Mouse (Mus musculus): ENCODE measurements at regions not wholly inside any gene's neighbourhood (a gene's known extent, or its start where the extent isn't known, plus 50 kb on each side); places are given as distances from the start of the nearest gene placed in this dataset.

- Histone ChIP-seq H3K27ac (ENCODE audit: insufficient read depth, low read length) (no peak overlapping the region), H3K9ac (ENCODE audit: low read depth, poor library complexity, severe bottlenecking) (no peak overlapping the region), H3K9me3 (replicated peaks; ENCODE audit: control insufficient read depth, insufficient read depth, low read length, poor library complexity, severe bottlenecking) (no peaks in the 10 kb centered on the region), H3K4me3 (ENCODE audit: low read depth, low read length) (no peak overlapping the region), H3K36me3 (ENCODE audit: control insufficient read depth, insufficient read depth, low read length, poor library complexity, severe bottlenecking) (no peaks in the 10 kb centered on the region), H3K4me1 (ENCODE audit: control insufficient read depth, insufficient read depth, low read length) (no peaks in the 10 kb centered on the region), H3K27me3 (ENCODE audit: control insufficient read depth, insufficient read depth, low read length, poor library complexity, severe bottlenecking) (no peaks in the 10 kb centered on the region)
- TF ChIP-seq POLR2A (IDR thresholded peaks at IDR 0.05; ENCODE audit: insufficient read depth, low read length) (no peak), CTCF (IDR thresholded peaks at IDR 0.05; ENCODE audit: low read depth, low read length) (no peak), EP300 (IDR thresholded peaks at IDR 0.05; ENCODE audit: insufficient read depth, low read depth, low read length) (no peak)
These were observed 130.3 kb downstream of the Barhl2 start for GRCm38 (mm10) chr5:106327592-106328150.

- Histone ChIP-seq H3K27ac (ENCODE audit: insufficient read depth, low read length) (no peak overlapping the region), H3K27me3 (ENCODE audit: control insufficient read depth, insufficient read depth, low read length, poor library complexity, severe bottlenecking) (no peaks in the 10 kb centered on the region), H3K9ac (ENCODE audit: low read depth, poor library complexity, severe bottlenecking) (no peak overlapping the region)
These were observed 135.3 kb downstream of the Barhl2 start for GRCm38 (mm10) chr5:106322574-106323215.

GRCm38 (mm10) chr5:106321426-106321825, 136.5 kb downstream of the Barhl2 start:
- no peak for TF ChIP-seq POLR2A (IDR thresholded peaks at IDR 0.05; ENCODE audit: insufficient read depth, low read length)
- TF ChIP-seq EP300 (IDR thresholded peaks at IDR 0.05; ENCODE audit: insufficient read depth, low read depth, low read length) = no peak
- TF ChIP-seq CTCF (IDR thresholded peaks at IDR 0.05; ENCODE audit: low read depth, low read length) = no peak

More at GRCm38 (mm10) chr5:106322574-106323215, 135.3 kb downstream of the Barhl2 start:
- H3K9me3 ChIP-seq (replicated peaks; ENCODE audit: control insufficient read depth, insufficient read depth, low read length, poor library complexity, severe bottlenecking) = no peaks in the 10 kb centered on the region
- TF ChIP-seq POLR2A (IDR thresholded peaks at IDR 0.05; ENCODE audit: insufficient read depth, low read length) (no peak), EP300 (IDR thresholded peaks at IDR 0.05; ENCODE audit: insufficient read depth, low read depth, low read length) (no peak)
- no peak overlapping the region for H3K4me3 ChIP-seq (ENCODE audit: low read depth, low read length)
- H3K4me1 ChIP-seq (ENCODE audit: control insufficient read depth, insufficient read depth, low read length) = no peaks in the 10 kb centered on the region
- H3K36me3 ChIP-seq (ENCODE audit: control insufficient read depth, insufficient read depth, low read length, poor library complexity, severe bottlenecking) = no peaks in the 10 kb centered on the region

GRCm38 (mm10) chr5:106321023-106321422, 136.9 kb downstream of the Barhl2 start:
- H3K4me1 ChIP-seq (ENCODE audit: control insufficient read depth, insufficient read depth, low read length) = no peaks in the 10 kb centered on the region
- H3K9me3 ChIP-seq (replicated peaks; ENCODE audit: control insufficient read depth, insufficient read depth, low read length, poor library complexity, severe bottlenecking) = no peaks in the 10 kb centered on the region
- H3K27ac ChIP-seq (ENCODE audit: insufficient read depth, low read length) = no peak overlapping the region
- no peaks in the 10 kb centered on the region for H3K36me3 ChIP-seq (ENCODE audit: control insufficient read depth, insufficient read depth, low read length, poor library complexity, severe bottlenecking)
- TF ChIP-seq EP300 (IDR thresholded peaks at IDR 0.05; ENCODE audit: insufficient read depth, low read depth, low read length) = no peak
- TF ChIP-seq POLR2A (IDR thresholded peaks at IDR 0.05; ENCODE audit: insufficient read depth, low read length) = no peak
- no peak for TF ChIP-seq CTCF (IDR thresholded peaks at IDR 0.05; ENCODE audit: low read depth, low read length)
- H3K4me3 ChIP-seq (ENCODE audit: low read depth, low read length) = no peak overlapping the region
- H3K27me3 ChIP-seq (ENCODE audit: control insufficient read depth, insufficient read depth, low read length, poor library complexity, severe bottlenecking) = no peaks in the 10 kb centered on the region
- no peak overlapping the region for H3K9ac ChIP-seq (ENCODE audit: low read depth, poor library complexity, severe bottlenecking)

More at GRCm38 (mm10) chr5:106321426-106321825, 136.5 kb downstream of the Barhl2 start:
- Histone ChIP-seq H3K27ac (ENCODE audit: insufficient read depth, low read length) (no peak overlapping the region), H3K9ac (ENCODE audit: low read depth, poor library complexity, severe bottlenecking) (no peak overlapping the region), H3K27me3 (ENCODE audit: control insufficient read depth, insufficient read depth, low read length, poor library complexity, severe bottlenecking) (no peaks in the 10 kb centered on the region), H3K4me1 (ENCODE audit: control insufficient read depth, insufficient read depth, low read length) (no peaks in the 10 kb centered on the region), H3K9me3 (replicated peaks; ENCODE audit: control insufficient read depth, insufficient read depth, low read length, poor library complexity, severe bottlenecking) (no peaks in the 10 kb centered on the region), H3K36me3 (ENCODE audit: control insufficient read depth, insufficient read depth, low read length, poor library complexity, severe bottlenecking) (no peaks in the 10 kb centered on the region), H3K4me3 (ENCODE audit: low read depth, low read length) (no peak overlapping the region)

- no peaks in the 10 kb centered on the region for H3K4me1 ChIP-seq (ENCODE audit: control insufficient read depth, insufficient read depth, low read length)
- no peak overlapping the region for H3K4me3 ChIP-seq (ENCODE audit: low read depth, low read length)
- no peaks in the 10 kb centered on the region for H3K9me3 ChIP-seq (replicated peaks; ENCODE audit: control insufficient read depth, insufficient read depth, low read length, poor library complexity, severe bottlenecking)
- H3K27ac ChIP-seq (ENCODE audit: insufficient read depth, low read length) = no peak overlapping the region
- no peaks in the 10 kb centered on the region for H3K27me3 ChIP-seq (ENCODE audit: control insufficient read depth, insufficient read depth, low read length, poor library complexity, severe bottlenecking)
- no peak overlapping the region for H3K9ac ChIP-seq (ENCODE audit: low read depth, poor library complexity, severe bottlenecking)
- TF ChIP-seq EP300 (IDR thresholded peaks at IDR 0.05; ENCODE audit: insufficient read depth, low read depth, low read length) (no peak), POLR2A (IDR thresholded peaks at IDR 0.05; ENCODE audit: insufficient read depth, low read length) (no peak), CTCF (IDR thresholded peaks at IDR 0.05; ENCODE audit: low read depth, low read length) (no peak)
- H3K36me3 ChIP-seq (ENCODE audit: control insufficient read depth, insufficient read depth, low read length, poor library complexity, severe bottlenecking) = no peaks in the 10 kb centered on the region
These were observed 137.9 kb downstream of the Barhl2 start for GRCm38 (mm10) chr5:106320039-106320438.

GRCm38 (mm10) chr5:106318246-106318645, 139.7 kb downstream of the Barhl2 start:
- H3K9me3 ChIP-seq (replicated peaks; ENCODE audit: control insufficient read depth, insufficient read depth, low read length, poor library complexity, severe bottlenecking) = no peaks in the 10 kb centered on the region
- no peak overlapping the region for H3K9ac ChIP-seq (ENCODE audit: low read depth, poor library complexity, severe bottlenecking)
- TF ChIP-seq EP300 (IDR thresholded peaks at IDR 0.05; ENCODE audit: insufficient read depth, low read depth, low read length) = no peak
- TF ChIP-seq CTCF (IDR thresholded peaks at IDR 0.05; ENCODE audit: low read depth, low read length) = no peak
- no peak for TF ChIP-seq POLR2A (IDR thresholded peaks at IDR 0.05; ENCODE audit: insufficient read depth, low read length)
- no peaks in the 10 kb centered on the region for H3K4me1 ChIP-seq (ENCODE audit: control insufficient read depth, insufficient read depth, low read length)
- H3K4me3 ChIP-seq (ENCODE audit: low read depth, low read length) = no peak overlapping the region
- H3K27me3 ChIP-seq (ENCODE audit: control insufficient read depth, insufficient read depth, low read length, poor library complexity, severe bottlenecking) = no peaks in the 10 kb centered on the region
- H3K27ac ChIP-seq (ENCODE audit: insufficient read depth, low read length) = no peak overlapping the region
- no peaks in the 10 kb centered on the region for H3K36me3 ChIP-seq (ENCODE audit: control insufficient read depth, insufficient read depth, low read length, poor library complexity, severe bottlenecking)
